Mouse (Mus musculus): ENCODE results near the gene Lypd3.
A peak's percentile ranks its signal among the peaks of the same experiment; 100 is the strongest.

DNA sequence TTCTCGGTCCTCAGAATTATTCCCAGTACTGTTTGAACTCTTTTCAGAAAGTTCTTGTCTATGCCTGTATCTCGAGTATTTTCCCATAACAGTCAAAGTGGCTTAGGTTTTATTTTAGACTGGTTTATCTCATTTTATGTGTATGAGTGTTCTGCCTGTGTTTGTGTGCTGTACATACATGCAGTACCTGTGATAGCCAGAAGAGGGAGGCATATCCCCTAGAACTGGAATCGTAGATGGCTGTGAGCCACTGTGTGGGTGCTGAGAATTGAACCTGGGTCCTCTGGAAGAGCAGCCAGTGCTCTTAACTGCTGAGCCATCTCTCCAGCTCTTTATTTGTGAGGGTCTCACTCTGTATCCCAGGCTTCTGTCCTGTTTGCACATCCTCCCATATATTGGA is 15.2 kb upstream of the Lypd3 start:
- TF ChIP-seq TAL1 (IDR thresholded peaks at IDR 0.05; ENCODE audit: low read length) (no peak), CTCF (IDR thresholded peaks at IDR 0.05 in 2 of 3, conservative IDR thresholded peaks at IDR 0.05 in 1 of 3; ENCODE audit: control insufficient read depth in 1 of 3, insufficient read depth in 1 of 3, low read depth in 2 of 3, low read length in 3 of 3, poor library complexity in 1 of 3, severe bottlenecking in 1 of 3) (peak; percentile 32 to 74 (median 56); a peak in 5 of 6 replicates), GABPA (IDR thresholded peaks at IDR 0.05; ENCODE audit: low read depth, low read length) (no peak)

Measured in MEL (cell line).